Mouse (Mus musculus) G1E (cell line): ENCODE measurements around the gene Paqr8. TPM values are rescaled to one million over a fixed set of nuclear protein-coding genes. Genes with fewer than 3 reads are reported as not detected.
A peak's percentile ranks its signal among the peaks of the same experiment; 100 is the strongest.

Experiments used
- ATAC-seq: 2 replicates; pipeline ENCODE4 v1.8.0; 2016; ENCODE audit warnings: mild to moderate bottlenecking; ENCODE audit not compliant: insufficient number of reproducible peaks, poor library complexity, low FRiP score, severe bottlenecking; ENCODE audit errors: extremely low read depth
- DNase-seq: peaks from one replicate; pipeline ENCODE4 v3.0.0; 2012; ENCODE audit warnings: low spot score
- H3K27me3 ChIP-seq: 2 replicates; pipeline ENCODE4 v1.6.1; 2012; ENCODE audit warnings: mild to moderate bottlenecking, low read length, inconsistent platforms; ENCODE audit not compliant: insufficient read depth
- H3K36me3 ChIP-seq: replicated peaks from 2 replicates; pipeline ENCODE3; 2012; ENCODE audit warnings: mild to moderate bottlenecking, inconsistent platforms
- H3K4me1 ChIP-seq: 2 replicates; pipeline ENCODE4 v1.6.1; 2012; ENCODE audit warnings: low read depth, low read length, inconsistent platforms, mixed read lengths; ENCODE audit not compliant: insufficient read depth
- H3K4me3 ChIP-seq: 2 replicates; pipeline ENCODE4 v1.5.1; 2012; ENCODE audit warnings: low read depth, mild to moderate bottlenecking, inconsistent platforms, low read length, moderate library complexity, mixed read lengths
- H3K9me3 ChIP-seq: replicated peaks from 2 replicates; pipeline ENCODE4 v1.6.1; 2012; ENCODE audit warnings: inconsistent platforms
- CTCF ChIP-seq: IDR thresholded peaks from 2 replicates; pipeline ENCODE4 v1.5.1; 2012; ENCODE audit warnings: low read depth, low read length, inconsistent platforms, mixed read lengths
- GATA1 ChIP-seq: IDR thresholded peaks from 2 replicates; pipeline ENCODE4 v1.6.1; 2012; ENCODE audit warnings: borderline replicate concordance, low read length, inconsistent platforms, mixed read lengths
- GATA2 ChIP-seq: IDR thresholded peaks from 2 replicates; pipeline ENCODE4 v1.6.1; 2012; ENCODE audit warnings: low read depth, low read length, inconsistent platforms, borderline replicate concordance
- POLR2AphosphoS5 ChIP-seq: IDR thresholded peaks from 2 replicates; pipeline ENCODE4 v1.6.1; 2012; ENCODE audit warnings: low read depth, low read length, inconsistent platforms; ENCODE audit not compliant: insufficient replicate concordance
- TAL1 ChIP-seq: conservative IDR thresholded peaks from 2 replicates; pipeline ENCODE4 v1.6.1; 2012; ENCODE audit warnings: low read depth, low read length, inconsistent platforms, mixed read lengths
- polyA plus RNA-seq: library from polyadenylated mRNA; stranded (reverse); fragments of >175 nt; gene quantifications from 2 replicates; pipeline ENCODE4 v1.2.3, GENCODE M21; 2012
- total RNA-seq, 2 experiments: library from RNA; stranded (forward) in 1 of 2; stranded (reverse) in 1 of 2; fragments of 200-1000 nt in 1 of 2; fragments of >200 nt in 1 of 2; fragmentation: Nextera tagmentation in 1 of 2; gene quantifications; 2 replicates each; pipeline ENCODE4 v1.2.3; 2014 to 2017

Paqr8 gene
- total and polyA plus RNA-seq, 3 experiments: 0.11 to 0.13 TPM; not detected in 1

DNA sequence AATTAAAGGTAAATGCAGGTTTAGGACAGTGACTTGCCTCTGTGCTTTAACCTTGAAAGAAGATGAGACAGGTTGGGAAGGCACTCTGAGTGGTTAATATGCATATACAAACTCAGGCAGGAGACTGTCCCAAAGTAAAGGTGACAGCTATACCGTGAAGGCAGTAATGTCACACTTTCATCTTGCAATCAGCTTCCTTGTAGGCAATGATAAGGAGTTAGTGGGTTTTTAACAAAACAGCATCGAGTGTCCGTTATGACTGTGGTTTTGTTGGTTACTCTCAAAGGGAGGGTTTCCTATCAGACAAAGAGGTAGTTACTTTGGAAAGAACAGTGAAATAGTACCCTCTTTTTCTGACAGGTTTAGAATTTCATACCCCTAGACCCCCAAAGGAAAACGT, 38.1 kb downstream of the Paqr8 start:
- Histone ChIP-seq H3K36me3 (no peaks in the 10 kb centered on the region), H3K27me3 (no peaks in the 10 kb centered on the region), H3K4me1 (peaks cover 69% of the 10 kb centered on the region), H3K4me3 (no peak overlapping the region), H3K9me3 (no peaks in the 10 kb centered on the region)
- no peak for DNase-seq
- TF ChIP-seq CTCF: no peak
- TF ChIP-seq POLR2AphosphoS5: no peak
- no peak for TF ChIP-seq GATA1
- TF ChIP-seq TAL1: no peak; the same call in 1 of the 2 replicates
- no peak for TF ChIP-seq GATA2
- peak; percentile 71 for ATAC-seq

DNA sequence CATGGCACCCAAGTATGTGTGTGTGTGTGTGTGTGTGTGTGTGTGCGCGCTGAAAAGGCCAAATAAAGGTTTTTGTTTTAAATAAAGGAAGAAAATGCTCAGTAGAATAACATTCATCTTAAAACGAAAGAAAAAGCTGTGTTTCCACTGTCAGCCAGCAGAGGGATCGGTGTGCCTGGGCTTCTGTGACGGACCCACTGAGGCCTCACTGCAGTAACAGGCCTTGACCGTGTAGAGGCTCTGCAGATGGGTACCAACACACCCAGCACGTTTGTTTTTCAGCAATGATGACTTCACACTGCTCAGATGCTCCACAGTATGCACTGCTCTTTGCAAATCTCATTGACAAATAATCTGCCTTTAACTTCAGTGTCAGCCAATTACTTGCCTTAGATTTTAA, 43.1 kb downstream of the Paqr8 start:
- DNase-seq: peak; percentile 64
- H3K4me1 ChIP-seq: peaks cover 58% of the 10 kb centered on the region
- H3K27me3 ChIP-seq: peaks cover 4% of the 10 kb centered on the region; the same call in 1 of the 2 replicates
- no peak overlapping the region for H3K4me3 ChIP-seq
- H3K9me3 ChIP-seq: no peaks in the 10 kb centered on the region
- 0 out of 2 replicates have a peak, but pooled peaks have one; percentile 23 for ATAC-seq
- H3K36me3 ChIP-seq: no peaks in the 10 kb centered on the region
- TF ChIP-seq CTCF: peak; percentile 29; the same call in 1 of the 2 replicates
- no peak for TF ChIP-seq GATA1

DNA sequence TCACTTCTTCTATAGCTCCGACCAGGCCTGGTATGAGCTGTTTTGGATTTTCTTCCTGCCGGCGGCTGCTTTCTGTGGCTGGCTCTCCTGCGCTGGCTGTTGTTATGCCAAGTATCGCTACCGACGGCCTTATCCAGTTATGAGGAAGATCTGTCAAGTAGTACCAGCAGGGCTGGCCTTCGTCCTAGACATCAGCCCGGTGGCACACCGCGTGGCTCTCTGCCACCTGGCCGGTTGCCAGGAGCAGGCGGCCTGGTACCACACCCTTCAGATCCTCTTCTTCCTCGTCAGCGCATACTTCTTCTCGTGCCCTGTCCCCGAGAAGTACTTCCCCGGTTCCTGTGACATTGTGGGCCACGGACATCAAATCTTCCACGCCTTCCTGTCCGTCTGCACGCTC, 44.7 kb downstream of the Paqr8 start:
- ATAC-seq (no peak), DNase-seq (no peak)
- Histone ChIP-seq H3K4me1 (peaks cover 51% of the 10 kb centered on the region), H3K27me3 (peaks cover 4% of the 10 kb centered on the region; the same call in 1 of the 2 replicates), H3K9me3 (no peaks in the 10 kb centered on the region), H3K4me3 (no peak overlapping the region; the same call in 1 of the 2 replicates), H3K36me3 (no peaks in the 10 kb centered on the region)
- TF ChIP-seq GATA1 (no peak), TAL1 (no peak), POLR2AphosphoS5 (no peak), GATA2 (no peak), CTCF (no peak)

DNA sequence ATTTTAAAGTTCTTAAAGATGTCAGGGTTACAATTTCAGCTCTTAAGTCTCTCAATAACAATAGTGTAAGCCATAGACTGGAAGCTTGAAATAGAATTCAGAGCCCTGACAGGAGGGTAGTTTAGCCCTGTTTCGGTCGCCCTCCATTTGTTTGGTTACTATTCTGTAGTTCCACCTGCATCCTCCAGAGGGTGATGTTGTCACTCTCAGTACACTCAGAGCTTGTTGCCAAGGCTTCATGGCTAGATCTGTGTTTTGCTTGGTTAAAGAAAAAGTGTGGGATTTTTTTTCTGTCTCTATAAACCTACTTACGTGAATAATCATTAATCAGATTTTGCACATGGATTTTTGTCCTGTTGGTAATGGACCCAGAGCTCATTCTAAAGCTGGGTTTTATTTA, 48.6 kb downstream of the Paqr8 start:
- TF ChIP-seq GATA2 (no peak), CTCF (peak; percentile 68), GATA1 (no peak), TAL1 (no peak), POLR2AphosphoS5 (no peak)
- ATAC-seq (peak; percentile 72), DNase-seq (peak; percentile 61)
- peaks cover 28% of the 10 kb centered on the region for H3K4me1 ChIP-seq
- H3K9me3 ChIP-seq: peaks cover 2% of the 10 kb centered on the region
- no peak overlapping the region for H3K4me3 ChIP-seq
- peaks cover 4% of the 10 kb centered on the region; the same call in 1 of the 2 replicates for H3K27me3 ChIP-seq
- H3K36me3 ChIP-seq: no peaks in the 10 kb centered on the region

DNA sequence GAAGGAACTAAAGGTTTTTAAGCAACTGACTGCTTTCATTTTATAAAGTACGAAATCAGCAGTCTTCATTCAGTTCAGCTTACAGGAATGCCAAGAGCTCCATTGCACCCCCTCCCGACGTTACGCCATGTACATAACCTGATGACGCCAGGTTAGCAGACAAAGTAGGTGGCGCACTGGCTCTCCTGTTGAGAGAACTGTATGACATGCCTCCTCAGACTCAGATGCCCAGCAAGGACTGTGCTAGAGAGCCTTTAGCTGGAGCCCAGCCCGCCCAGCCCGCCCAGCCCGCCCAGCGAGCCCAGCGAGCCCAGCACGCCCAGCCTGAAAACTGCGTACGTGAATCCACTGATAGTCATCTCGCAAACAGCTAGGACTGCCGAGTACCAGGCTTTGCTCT, 49.7 kb downstream of the Paqr8 start:
- TF ChIP-seq POLR2AphosphoS5: no peak
- no peak for TF ChIP-seq TAL1
- no peak for TF ChIP-seq GATA1
- TF ChIP-seq GATA2: no peak
- TF ChIP-seq CTCF: no peak
- no peak for ATAC-seq

DNA sequence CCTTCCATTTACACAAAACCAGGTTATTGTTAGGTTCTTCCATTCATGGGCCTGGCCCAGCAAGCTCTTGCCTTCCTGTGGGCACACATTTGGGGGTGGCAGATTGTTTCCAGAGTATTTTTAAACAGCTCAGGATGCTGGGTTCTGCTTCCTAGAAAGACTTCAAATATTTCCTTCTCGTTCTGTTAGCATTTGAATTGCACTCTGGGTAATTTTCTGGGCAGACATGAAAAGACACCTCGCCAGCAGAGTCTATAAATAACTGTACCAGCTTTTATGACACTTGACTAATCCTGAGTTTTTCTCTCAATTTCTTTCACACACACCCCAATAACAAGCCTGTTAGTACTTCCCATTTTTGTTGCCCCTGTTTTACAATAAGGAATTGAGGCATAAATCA, 50.9 kb downstream of the Paqr8 start:
- no peaks in the 10 kb centered on the region for H3K36me3 ChIP-seq
- H3K27me3 ChIP-seq: no peaks in the 10 kb centered on the region; the same call in 1 of the 2 replicates
- no peak overlapping the region for H3K4me3 ChIP-seq
- no peak for ATAC-seq
- peaks cover 2% of the 10 kb centered on the region for H3K9me3 ChIP-seq
- peaks cover 18% of the 10 kb centered on the region for H3K4me1 ChIP-seq
- no peak for TF ChIP-seq POLR2AphosphoS5
- TF ChIP-seq GATA1: no peak
- no peak for TF ChIP-seq CTCF
- no peak for TF ChIP-seq GATA2
- no peak for TF ChIP-seq TAL1
- DNase-seq: no peak

More for the DNA sequence above, 49.7 kb downstream of the Paqr8 start:
- DNase-seq: no peak
- Histone ChIP-seq H3K9me3 (peaks cover 2% of the 10 kb centered on the region), H3K36me3 (no peaks in the 10 kb centered on the region), H3K4me3 (no peak overlapping the region), H3K27me3 (no peaks in the 10 kb centered on the region; the same call in 1 of the 2 replicates), H3K4me1 (peaks cover 23% of the 10 kb centered on the region)
